Mouse (Mus musculus) embryonic fibroblast, embryonic 13.5 days (primary cell): ENCODE measurements at regions not wholly inside any gene's neighbourhood (a gene's known extent, or its start where the extent isn't known, plus 50 kb on each side); places are given as distances from the start of the nearest gene placed in this dataset.

Experiments
- H3K27ac ChIP-seq: 2 replicates; pipeline ENCODE4 v1.5.1; 2012; ENCODE audit warnings: low read length, control low read depth, inconsistent platforms; ENCODE audit not compliant: insufficient read depth
- H3K4me1 ChIP-seq: 2 replicates; pipeline ENCODE4 v1.6.1; 2011; ENCODE audit warnings: low read length; ENCODE audit not compliant: control insufficient read depth, insufficient read depth
- H3K4me3 ChIP-seq: 2 replicates; pipeline ENCODE4 v1.5.1; 2011; ENCODE audit warnings: mild to moderate bottlenecking, control low read depth, low read length; ENCODE audit not compliant: insufficient read depth
- CTCF ChIP-seq: IDR thresholded peaks from 2 replicates; pipeline ENCODE4 v1.5.1; 2011; ENCODE audit warnings: mild to moderate bottlenecking, control low read depth, low read length, moderate library complexity, borderline replicate concordance; ENCODE audit not compliant: insufficient read depth
- POLR2A ChIP-seq: IDR thresholded peaks from 2 replicates; pipeline ENCODE4 v1.6.1; 2011; ENCODE audit warnings: low read depth, mild to moderate bottlenecking, control low read depth, low read length, moderate library complexity

DNA sequence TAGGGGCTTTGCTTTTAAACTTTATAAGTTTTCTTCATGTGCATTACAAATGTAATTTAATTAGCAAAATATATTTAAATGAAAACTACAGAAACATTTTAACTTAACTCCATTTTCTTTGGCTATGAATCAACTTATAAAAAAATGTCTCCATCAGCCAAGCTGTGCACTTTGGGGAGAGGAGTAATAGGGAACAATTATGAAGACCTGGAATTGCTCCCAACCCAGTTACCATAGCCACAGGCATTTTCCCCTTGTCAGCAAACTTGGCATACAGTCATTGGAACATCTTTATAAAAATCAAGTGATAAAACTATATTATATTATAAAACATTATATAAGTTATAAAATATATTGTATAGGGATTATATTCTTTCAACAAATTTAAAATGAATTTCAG is 65.0 kb downstream of the Atxn7l3b start:
- H3K27ac ChIP-seq: no peak overlapping the region
- H3K4me1 ChIP-seq: no peaks in the 10 kb centered on the region
- no peak for TF ChIP-seq POLR2A
- TF ChIP-seq CTCF: no peak
- no peak overlapping the region for H3K4me3 ChIP-seq

DNA sequence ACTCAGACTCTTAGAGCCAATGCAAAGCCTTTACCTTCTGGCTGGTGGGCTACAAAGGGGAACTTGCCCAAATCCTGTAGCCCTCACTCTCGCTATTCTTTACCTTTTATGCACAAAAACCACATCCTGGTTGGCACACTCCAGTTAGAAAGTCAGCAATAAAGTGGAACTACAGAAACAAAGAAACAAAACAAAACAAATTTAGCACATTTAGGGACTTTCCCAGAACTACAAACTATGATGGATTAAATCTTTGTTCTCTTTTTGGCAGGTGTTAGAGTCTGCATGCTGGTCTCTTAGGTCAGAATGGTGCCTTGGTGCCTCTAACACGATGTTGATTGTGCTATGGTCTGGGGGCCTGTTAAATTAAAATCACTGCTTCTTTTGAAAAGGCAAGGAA is 65.4 kb downstream of the Atxn7l3b start:
- H3K4me1 ChIP-seq: no peaks in the 10 kb centered on the region
- TF ChIP-seq CTCF (no peak), POLR2A (no peak)

DNA sequence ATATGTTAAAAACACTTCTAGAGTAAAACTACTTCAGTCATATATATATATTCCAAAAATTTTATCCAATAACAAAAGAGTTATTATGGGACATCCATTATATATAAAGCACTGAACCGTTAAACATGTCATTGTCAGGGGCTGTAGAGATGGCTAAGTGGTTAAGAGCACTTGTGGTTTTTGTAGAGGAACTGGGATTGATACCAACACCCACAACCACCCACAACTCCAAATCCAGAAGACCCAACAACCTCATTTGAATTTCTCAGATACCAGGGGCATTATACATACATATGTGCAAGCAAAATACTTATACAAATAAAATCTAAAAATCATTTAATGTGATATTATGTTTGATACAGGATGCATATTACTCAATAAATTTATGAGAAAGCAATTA is 76.8 kb downstream of the Atxn7l3b start:
- H3K27ac ChIP-seq: no peak overlapping the region
- no peak for TF ChIP-seq CTCF
- no peak for TF ChIP-seq POLR2A

More for the DNA sequence above, 65.4 kb downstream of the Atxn7l3b start:
- Histone ChIP-seq H3K27ac (no peak overlapping the region), H3K4me3 (no peak overlapping the region)

DNA sequence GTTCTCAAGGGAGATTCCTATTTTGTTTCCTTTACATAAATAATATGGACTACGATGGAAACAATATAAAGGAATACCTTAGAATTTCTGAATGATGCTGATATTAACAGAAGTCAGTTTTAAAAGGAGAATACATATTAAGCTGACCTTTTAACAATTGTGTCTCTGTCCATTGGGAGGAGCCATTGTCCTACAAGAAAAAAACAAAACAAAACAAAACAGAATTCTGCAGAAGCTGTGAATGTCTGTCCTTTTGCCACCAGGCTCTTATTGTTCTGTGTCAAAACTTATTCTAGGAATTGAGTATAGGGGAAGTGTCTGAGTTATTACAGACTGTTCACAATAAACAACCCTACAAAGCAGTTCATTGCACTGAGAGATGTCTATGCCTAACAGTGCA is 82.6 kb downstream of the Atxn7l3b start:
- TF ChIP-seq CTCF (no peak), POLR2A (no peak)
- Histone ChIP-seq H3K27ac (no peak overlapping the region), H3K4me1 (no peaks in the 10 kb centered on the region), H3K4me3 (no peak overlapping the region)

More for the DNA sequence above, 76.8 kb downstream of the Atxn7l3b start:
- no peak overlapping the region for H3K4me3 ChIP-seq
- peaks cover 2% of the 10 kb centered on the region; the same call in 1 of the 2 replicates for H3K4me1 ChIP-seq

DNA sequence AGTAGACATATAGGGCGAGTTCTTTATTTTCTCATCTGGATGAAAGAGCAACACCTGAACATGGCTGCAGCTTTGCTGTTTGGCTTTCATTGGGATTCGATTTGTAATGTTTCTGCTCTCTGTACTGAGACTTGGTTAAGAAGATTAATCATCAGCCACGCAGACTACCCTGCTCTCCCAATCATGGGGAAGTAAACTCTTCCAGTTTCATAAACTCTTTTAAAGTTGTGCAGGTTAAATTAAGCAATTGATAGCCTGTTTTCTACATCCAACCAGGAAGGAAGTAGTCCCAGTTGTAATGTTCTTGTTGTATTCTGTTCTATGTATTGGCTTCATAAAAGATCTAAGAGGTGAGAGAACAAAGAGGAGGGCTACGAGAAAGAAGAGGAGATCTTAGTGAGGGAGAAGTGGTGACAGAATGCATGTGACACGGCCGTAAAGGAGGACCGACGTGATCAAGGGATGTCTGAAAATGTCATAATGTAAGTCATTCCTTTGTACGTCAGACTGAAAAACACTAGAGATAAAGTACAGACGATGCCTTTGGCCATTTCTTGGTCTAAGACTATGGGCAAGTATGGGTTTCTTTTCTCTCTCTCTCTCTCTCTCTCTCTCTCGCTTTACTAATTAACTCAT is 91.3 kb downstream of the Atxn7l3b start:
- Histone ChIP-seq H3K27ac (no peak overlapping the region), H3K4me1 (no peaks in the 10 kb centered on the region), H3K4me3 (no peak overlapping the region)
- no peak for TF ChIP-seq POLR2A
- TF ChIP-seq CTCF: no peak

DNA sequence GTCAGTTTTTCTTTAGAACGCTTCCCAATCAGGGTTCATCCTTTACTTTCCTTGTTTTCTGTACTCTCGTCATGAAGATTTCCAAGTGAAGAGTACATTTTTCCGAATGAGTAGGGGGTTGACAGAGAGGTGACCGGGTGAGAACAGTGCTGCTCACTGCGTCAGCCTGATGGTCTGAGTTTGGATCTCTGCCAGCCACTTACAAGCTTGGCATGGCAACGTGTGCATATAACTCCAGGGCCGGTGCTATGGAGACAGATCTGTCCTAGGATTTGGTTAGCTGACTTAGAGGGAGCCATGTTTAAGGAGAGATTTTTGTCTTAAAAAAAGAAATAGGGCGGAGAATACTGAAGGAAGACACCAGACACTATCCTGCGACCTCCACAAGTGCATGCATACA is 92.8 kb downstream of the Atxn7l3b start:
- no peak overlapping the region for H3K27ac ChIP-seq
- no peak for TF ChIP-seq CTCF
- no peak for TF ChIP-seq POLR2A
- no peaks in the 10 kb centered on the region for H3K4me1 ChIP-seq
- no peak overlapping the region for H3K4me3 ChIP-seq

- Histone ChIP-seq H3K4me1 (no peaks in the 10 kb centered on the region), H3K27ac (no peak overlapping the region), H3K4me3 (no peak overlapping the region)
- no peak for TF ChIP-seq CTCF
- no peak for TF ChIP-seq POLR2A
Measured at GRCm38 (mm10) chr10:112835508-112835907, 93.3 kb downstream of the Atxn7l3b start.

GRCm38 (mm10) chr10:112810181-112810580 is 118.6 kb downstream of the Atxn7l3b start:
- H3K4me1 ChIP-seq: peaks cover 4% of the 10 kb centered on the region; the same call in 1 of the 2 replicates
- no peak for TF ChIP-seq CTCF
- TF ChIP-seq POLR2A: no peak
- no peak overlapping the region for H3K27ac ChIP-seq
- H3K4me3 ChIP-seq: no peak overlapping the region

- TF ChIP-seq POLR2A (no peak), CTCF (no peak)
- Histone ChIP-seq H3K4me3 (no peak overlapping the region), H3K27ac (no peak overlapping the region), H3K4me1 (no peaks in the 10 kb centered on the region)
Measured at GRCm38 (mm10) chr10:112803557-112803956, 125.2 kb downstream of the Atxn7l3b start.

DNA sequence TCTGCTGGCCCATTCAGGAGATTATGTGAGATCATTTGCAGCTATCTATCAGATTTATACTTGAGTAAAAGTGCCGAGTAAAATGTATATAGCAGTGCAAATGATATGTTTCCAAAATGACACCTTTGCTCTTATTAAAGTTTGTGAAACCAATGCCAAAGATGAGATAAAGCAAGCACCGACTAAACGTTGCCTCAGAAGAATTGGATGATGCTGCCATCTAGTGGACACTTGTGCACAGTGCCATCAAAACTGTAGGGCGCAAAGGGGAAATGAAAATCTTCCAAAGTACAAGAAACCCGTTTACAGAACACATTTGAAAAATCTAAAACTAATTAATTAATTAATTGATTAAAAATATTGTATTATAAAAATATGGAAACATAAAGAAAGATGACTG is 127.2 kb downstream of the Atxn7l3b start:
- no peak overlapping the region for H3K4me3 ChIP-seq

More for the DNA sequence above, 127.2 kb downstream of the Atxn7l3b start:
- TF ChIP-seq CTCF: peak; percentile 54; the same call in 1 of the 2 replicates
- no peak for TF ChIP-seq POLR2A
- Histone ChIP-seq H3K27ac (no peak overlapping the region), H3K4me1 (no peaks in the 10 kb centered on the region)
